Mouse (Mus musculus) liver, postnatal 0 days (tissue): ENCODE measurements around the gene Hyal1.

Experiments
- CTCF ChIP-seq: sonication (generic); IDR thresholded peaks from 2 replicates; pipeline ENCODE4 v1.5.1; 2016; ENCODE audit warnings: antibody characterized with exemption, low read depth
- EP300 ChIP-seq: IDR thresholded peaks from 2 replicates; pipeline ENCODE4 v1.6.1; 2016; ENCODE audit warnings: antibody characterized with exemption, low read depth, mild to moderate bottlenecking

GRCm38 (mm10) chr9:107593101-107593976 lies 16.6 kb downstream of the Hyal1 start:
- no peak for TF ChIP-seq EP300
- TF ChIP-seq CTCF: no peak
